Mouse (Mus musculus) B cell, adult 62 days (primary cell): Measurements from ENCODE around the gene Rffl. TPM values are rescaled to one million over a fixed set of nuclear protein-coding genes. Genes with fewer than 3 reads are reported as not detected.

Source experiments
- total RNA-seq: library from RNA; stranded (reverse); gene quantifications from 4 replicates; pipeline ENCODE4 v1.2.4, GENCODE M21; 2023

The Rffl gene
- 16.4 to 19.3 TPM (median 18.5 TPM) in 4 replicates for total RNA-seq

GRCm38 (mm10) chr11:82871031-82871446 is at the start of gene Rffl:
Gene Rffl (minus strand): TSS chr11:82871210.

GRCm38 (mm10) chr11:82910250-82910649 is 39.2 kb upstream of the Rffl start, which contains the start of gene Unc45b:
Gene Unc45b (plus strand): TSS chr11:82910550.

GRCm38 (mm10) chr11:82907651-82908607 is 36.9 kb upstream of the Rffl start, which contains the start of gene Nle1:
Gene Nle1 (minus strand): TSS chr11:82908411.

GRCm38 (mm10) chr11:82891936-82892335 is 20.9 kb upstream of the Rffl start, which contains the start of gene Fndc8:
Gene Fndc8 (plus strand): TSS chr11:82892124.

GRCm38 (mm10) chr11:82890342-82890762 is 19.3 kb upstream of the Rffl start, which contains the start of gene Rad51d:
Gene Rad51d (minus strand): TSS chr11:82890614.

GRCm38 (mm10) chr11:82780983-82781903 is 89.8 kb downstream of the Rffl start, which contains the start of gene Lig3:
Gene Lig3 (plus strand): TSS chr11:82781108.

GRCm38 (mm10) chr11:82763742-82764437 is 107.1 kb downstream of the Rffl start, which contains the start of the genes Cct6b and Zfp830:
Gene Cct6b (minus strand): TSS chr11:82764321.
Gene Zfp830 (plus strand): TSS chr11:82764345.

Other genes starting within 250 kb of the Rffl start
- gene Cct6b, start 106.9 kb downstream of the Rffl start, total RNA-seq, result 0.31 to 0.54 TPM (median 0.52 TPM) in 4 replicates
- 34.2 to 45.1 TPM (median 39.4 TPM) in 4 replicates for gene Zfp830, start 106.9 kb downstream of the Rffl start, total RNA-seq
- gene Lig3, start 90.1 kb downstream of the Rffl start, total RNA-seq, result 30.0 to 38.1 TPM (median 34.8 TPM) in 4 replicates
- 20.1 to 24.2 TPM (median 20.3 TPM) in 4 replicates for gene Rad51d, start 19.4 kb upstream of the Rffl start, total RNA-seq
- gene Fndc8, start 20.9 kb upstream of the Rffl start, total RNA-seq, result not detected in 4 replicates
- gene Nle1, start 37.2 kb upstream of the Rffl start, total RNA-seq, result 58.4 to 73.8 TPM (median 66.8 TPM) in 4 replicates
- gene Unc45b, start 39.3 kb upstream of the Rffl start, total RNA-seq, result not detected in 4 replicates
- 15.1 to 17.7 TPM (median 17.3 TPM) in 4 replicates for gene Slfn5, start 80.1 kb upstream of the Rffl start, total RNA-seq
- gene Slfn9, start 120.6 kb upstream of the Rffl start, total RNA-seq, result 19.1 to 24.7 TPM (median 21.2 TPM) in 4 replicates
- gene Slfn8, start 149.6 kb upstream of the Rffl start, total RNA-seq, result 33.0 to 46.2 TPM (median 37.1 TPM) in 4 replicates
- gene Slfn2, start 193.9 kb upstream of the Rffl start, total RNA-seq, result 78.5 to 85.0 TPM (median 80.5 TPM) in 4 replicates
- gene Slfn1, start 245.6 kb upstream of the Rffl start, total RNA-seq, result 0.60 to 1.0 TPM (median 0.82 TPM) in 4 replicates